In genomic region chr5:139371631-139372401, GRCm38 (mm10) we compare ENCODE assay signal across 8 mouse cellular contexts. TPM values are rescaled to one million over a fixed set of nuclear protein-coding genes. Genes with fewer than 3 reads are reported as not detected.
DNase-seq lines count a peak whose midpoint lies in the region; ATAC-seq lines count a peak whose summit lies in the region.

No protein-coding gene starts in this region.

- intact Hi-C loops in left cerebral cortex, postnatal 25 days (cut with DNase I) = no loop called here

- peaks cover 16% of the 10 kb centered on the region; the same call in 1 of the 2 replicates for H3K4me1 ChIP-seq in intestine, embryonic 14.5 days (replicated peaks; ENCODE audit: control insufficient read depth, insufficient read depth, low read length)

- peak overlapping the region; percentile 82 for H3K27ac ChIP-seq in intestine, embryonic 14.5 days (ENCODE audit: low read depth)

- no peaks in the 10 kb centered on the region for H3K36me3 ChIP-seq in intestine, embryonic 14.5 days (ENCODE audit: control insufficient read depth, insufficient read depth, low read length)

- peak; percentile 94 for ATAC-seq in intestine, embryonic 14.5 days (replicated peaks; ENCODE audit: low FRiP score, low TSS enrichment, low read depth)

- H3K27me3 ChIP-seq in intestine, embryonic 14.5 days (replicated peaks; ENCODE audit: control insufficient read depth, insufficient read depth, low read length) = no peaks in the 10 kb centered on the region

- H3K9me3 ChIP-seq in intestine, embryonic 14.5 days (ENCODE audit: control insufficient read depth, low read length) = no peaks in the 10 kb centered on the region

- H3K4me2 ChIP-seq in intestine, embryonic 14.5 days (ENCODE audit: low read length) = peak overlapping the region; percentile 94

- H3K4me3 ChIP-seq in intestine, embryonic 14.5 days (ENCODE audit: low read depth, low read length) = peak overlapping the region; percentile 76

- DNase-seq in adrenal gland, adult 8-10 months = peak; percentile 91
- DNase-seq in embryo, embryonic 11 days = peak; percentile 95
- DNase-seq in gastrocnemius, postnatal 25 days = peak; percentile 87
- peak; percentile 96 for DNase-seq in intestine, embryonic 14.5 days (ENCODE audit: low spot score)
- peak; percentile 87 to 90 for DNase-seq in left cerebral cortex, postnatal 25 days (ENCODE audit: low spot score in 2 of 2)
- DNase-seq in mesoderm, embryonic 11.5 days (ENCODE audit: low read depth, low spot score) = peak; percentile 97
- peak; percentile 88 for DNase-seq in right cerebral cortex, postnatal 25 days
- peak; percentile 91 to 93 for DNase-seq in urinary bladder, postnatal 4 days (ENCODE audit: low spot score in 2 of 2)

- H3K9ac ChIP-seq in intestine, embryonic 14.5 days (ENCODE audit: low read length) = peak overlapping the region; percentile 98

- WGBS in intestine, embryonic 14.5 days = 1% methylated on average over 39 of the region's 39 CpGs

RNA-seq across cellular contexts. Expression of gene Gpr146, which starts 5.7 kb away (rescaled TPM):
- 10 to 100 TPM; 13.6 to 25.0 (median 18.1) TPM for total RNA-seq in adrenal gland, adult 8-10 months (2022)
- total RNA-seq in gastrocnemius, postnatal 25 days (2021) = 10 to 100 TPM; 23.5 to 23.6 TPM
- 1.4 and 1.7 TPM in 2 replicates for polyA plus RNA-seq in intestine, embryonic 14.5 days (2014; fragmentation: Nextera tagmentation; extraction: Ambion mirVana)
- 10 to 100 TPM; 12.0 to 13.5 TPM for total RNA-seq in left cerebral cortex, postnatal 25 days (2021)

RNA-seq across cellular contexts. Expression of gene Cyp2w1, which starts 19.4 kb away (rescaled TPM):
- total RNA-seq in adrenal gland, adult 8-10 months (2022) = not detected
- not detected for total RNA-seq in gastrocnemius, postnatal 25 days (2021)
- polyA plus RNA-seq in intestine, embryonic 14.5 days (2014; fragmentation: Nextera tagmentation; extraction: Ambion mirVana) = 5.9 and 9.1 TPM in 2 replicates
- total RNA-seq in left cerebral cortex, postnatal 25 days (2021) = not detected

RNA-seq across cellular contexts. Expression of gene Cox19, which starts 20.6 kb away (rescaled TPM):
- 10 to 100 TPM; 59.6 to 79.9 (median 66.5) TPM for total RNA-seq in adrenal gland, adult 8-10 months (2022)
- 10 to 100 TPM; 74.4 to 86.5 TPM for total RNA-seq in gastrocnemius, postnatal 25 days (2021)
- 149 and 150 TPM in 2 replicates for polyA plus RNA-seq in intestine, embryonic 14.5 days (2014; fragmentation: Nextera tagmentation; extraction: Ambion mirVana)
- 10 to 100 TPM; 65.6 to 70.7 TPM for total RNA-seq in left cerebral cortex, postnatal 25 days (2021)

RNA-seq across cellular contexts. Expression of gene C130050O18Rik, which starts 33.3 kb away (rescaled TPM):
- 1 to 10 TPM in 3 of 4 experiments, under 1 TPM in 1; 0.94 to 1.4 (median 1.2) TPM for total RNA-seq in adrenal gland, adult 8-10 months (2022)
- total RNA-seq in gastrocnemius, postnatal 25 days (2021) = under 1 TPM; 0.32 to 0.61 TPM
- 0.74 and 1.3 TPM in 2 replicates for polyA plus RNA-seq in intestine, embryonic 14.5 days (2014; fragmentation: Nextera tagmentation; extraction: Ambion mirVana)
- total RNA-seq in left cerebral cortex, postnatal 25 days (2021) = under 1 TPM; 0.30 to 0.34 TPM

RNA-seq across cellular contexts. Expression of gene Adap1, which starts 46.4 kb away (rescaled TPM):
- total RNA-seq in adrenal gland, adult 8-10 months (2022) = 1 to 10 TPM; 2.5 to 7.0 (median 3.9) TPM
- 1 to 10 TPM; 1.1 to 1.4 TPM for total RNA-seq in gastrocnemius, postnatal 25 days (2021)
- 4.7 and 7.7 TPM in 2 replicates for polyA plus RNA-seq in intestine, embryonic 14.5 days (2014; fragmentation: Nextera tagmentation; extraction: Ambion mirVana)
- 100 to 1,000 TPM; 295 to 315 TPM for total RNA-seq in left cerebral cortex, postnatal 25 days (2021)

Comparison
In these comparisons a context has a peak if more than half of its experiments do, and no peak if none do; other contexts are left out.
1. Peak in every context shown above with its lines: DNase-seq, ATAC-seq, H3K4me3 ChIP-seq and H3K27ac ChIP-seq.